ENCODE assay signal across 40 mouse cellular contexts in the genomic region with DNA sequence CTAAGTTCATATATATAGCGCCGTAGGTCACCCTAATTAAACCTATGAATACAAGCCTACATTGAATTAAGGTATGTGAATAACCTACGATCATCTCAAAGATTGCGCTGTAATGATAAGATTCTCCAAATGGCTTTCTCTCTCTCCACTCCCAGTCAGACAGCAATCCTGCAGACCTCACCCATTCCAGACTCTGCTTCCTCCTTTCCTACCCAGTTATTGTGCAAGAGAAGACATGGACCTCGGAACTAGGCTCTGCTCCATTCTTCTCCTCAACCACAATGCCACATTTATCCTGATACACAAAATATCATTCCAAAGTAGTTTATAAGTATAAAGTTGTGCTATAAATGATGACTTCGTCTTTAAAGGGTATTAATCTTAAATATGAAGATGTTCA. TPM values are rescaled to one million over a fixed set of nuclear protein-coding genes. Genes with fewer than 3 reads are reported as not detected.
"Had no signal": no experiment of that assay in that cellular context is flagged by ENCODE, and none has a peak within 500 bp of the region (broad histone marks: within the 10 kb centered on the region; RNA-seq: fewer than 3 reads in every experiment).

No protein-coding gene starts in this region.

- H3K36me3 ChIP-seq: limb, embryonic 10.5 days; limb, embryonic 12.5 days; limb, embryonic 13.5 days; limb, embryonic 15.5 days; liver, embryonic 12.5 days; liver, embryonic 13.5 days; liver, embryonic 15.5 days; lung, embryonic 15.5 days; midbrain, embryonic 10.5 days; midbrain, embryonic 12.5 days; midbrain, embryonic 13.5 days; midbrain, embryonic 15.5 days had no signal

- ATAC-seq: liver, embryonic 12.5 days; liver, postnatal 0 days; lung, postnatal 0 days; midbrain, embryonic 13.5 days; midbrain, embryonic 15.5 days; midbrain, embryonic 16.5 days had no signal

- H3K27me3 ChIP-seq: limb, embryonic 12.5 days; limb, embryonic 13.5 days; limb, embryonic 15.5 days; liver, embryonic 12.5 days; liver, embryonic 13.5 days; liver, embryonic 15.5 days; lung, embryonic 15.5 days; megakaryocyte, embryonic 14.5 days; midbrain, embryonic 12.5 days; midbrain, embryonic 13.5 days; midbrain, embryonic 15.5 days had no signal

- H3K9ac ChIP-seq: limb, embryonic 12.5 days; limb, embryonic 13.5 days; limb, embryonic 15.5 days; liver, embryonic 12.5 days; liver, embryonic 13.5 days; liver, embryonic 14.5 days; liver, embryonic 15.5 days; liver, postnatal 0 days; lung, embryonic 14.5 days; lung, embryonic 15.5 days; midbrain, embryonic 12.5 days; midbrain, embryonic 13.5 days; midbrain, embryonic 15.5 days had no signal

- H3K9me3 ChIP-seq: limb, embryonic 10.5 days; limb, embryonic 12.5 days; limb, embryonic 13.5 days; limb, embryonic 15.5 days; liver, embryonic 12.5 days; liver, embryonic 13.5 days; liver, embryonic 15.5 days; lung, embryonic 15.5 days; megakaryocyte, embryonic 14.5 days; midbrain, embryonic 10.5 days; midbrain, embryonic 12.5 days; midbrain, embryonic 13.5 days; midbrain, embryonic 15.5 days had no signal

- DNase-seq: left cerebral cortex, postnatal 4 days; liver; liver, embryonic 13.5 days; liver, postnatal 0 days; lung, adult 18-20 months; lung, adult 2 months; lung, embryonic 14.5 days; lung, postnatal 10 days; lung, postnatal 14 days; lung, postnatal 36 days; lung, postnatal 4 days; midbrain, embryonic 14.5 days had no signal

- H3K4me2 ChIP-seq: limb, embryonic 12.5 days; limb, embryonic 13.5 days; limb, embryonic 15.5 days; liver, embryonic 11.5 days; liver, embryonic 12.5 days; liver, embryonic 13.5 days; liver, embryonic 15.5 days; lung, embryonic 14.5 days; lung, embryonic 15.5 days; midbrain, embryonic 11.5 days; midbrain, embryonic 12.5 days; midbrain, embryonic 13.5 days; midbrain, embryonic 15.5 days had no signal

- H3K4me3 ChIP-seq: limb, embryonic 10.5 days; limb, embryonic 12.5 days; limb, embryonic 13.5 days; limb, embryonic 15.5 days; liver, embryonic 12.5 days; liver, embryonic 13.5 days; liver, embryonic 15.5 days; lung, embryonic 15.5 days; megakaryocyte, embryonic 14.5 days; midbrain, embryonic 10.5 days; midbrain, embryonic 12.5 days; midbrain, embryonic 13.5 days; midbrain, embryonic 15.5 days; myocyte had no signal

- H3K4me1 ChIP-seq: limb, embryonic 10.5 days; limb, embryonic 12.5 days; limb, embryonic 13.5 days; limb, embryonic 15.5 days; liver, embryonic 12.5 days; liver, embryonic 13.5 days; liver, embryonic 15.5 days; megakaryocyte, embryonic 14.5 days; midbrain, embryonic 13.5 days; midbrain, embryonic 15.5 days had no signal

- H3K27ac ChIP-seq: limb, embryonic 10.5 days; limb, embryonic 12.5 days; limb, embryonic 13.5 days; limb, embryonic 15.5 days; liver, embryonic 12.5 days; liver, embryonic 13.5 days; liver, embryonic 14.5 days; liver, embryonic 15.5 days; lung, embryonic 15.5 days; macrophage; midbrain, embryonic 10.5 days; midbrain, embryonic 12.5 days; midbrain, embryonic 13.5 days; midbrain, embryonic 15.5 days had no signal

RNA-seq across cellular contexts. Expression of a gene that starts 19.4 kb away (rescaled TPM):
- total RNA-seq: megakaryocyte progenitor cell, adult 5-6 weeks; megakaryocyte, adult 5-6 weeks; megakaryocyte-erythroid progenitor cell, adult 5-6 weeks; monocyte, adult 5-6 weeks had no signal
- polyA plus RNA-seq: macrophage had no signal

RNA-seq across cellular contexts. Expression of a gene that starts 57.1 kb away (rescaled TPM):
- total RNA-seq: left cerebral cortex, postnatal 36 days; liver, adult 2 months; megakaryocyte progenitor cell, adult 5-6 weeks; megakaryocyte, adult 5-6 weeks; megakaryocyte-erythroid progenitor cell, adult 5-6 weeks; monocyte, adult 5-6 weeks had no signal
- polyA plus RNA-seq: limb, embryonic 10.5 days; liver, adult 2 months; liver, embryonic 11.5 days; liver, embryonic 12.5 days; liver, embryonic 13.5 days; liver, embryonic 14.5 days; liver, embryonic 15.5 days; liver, embryonic 16.5 days; liver, postnatal 0 days; lung, adult 2 months; lung, embryonic 14.5 days; lung, embryonic 15.5 days; lung, embryonic 16.5 days; lung, postnatal 0 days; macrophage; myocyte; neural tube, embryonic 11.5 days had no signal
